Mouse (Mus musculus) midbrain, postnatal 0 days (tissue): ENCODE data around the gene Btbd2. TPM values are rescaled to one million over a fixed set of nuclear protein-coding genes. Genes with fewer than 3 reads are reported as not detected.

Experiments
- ATAC-seq: fragments of 200-750 bp; cut with Nextera tagmentation; 2 replicates; pipeline ENCODE4 v1.8.0; 2017; ENCODE audit warnings: moderate number of reproducible peaks, mild to moderate bottlenecking, moderate TSS enrichment, moderate library complexity; ENCODE audit not compliant: low FRiP score
- DNase-seq: peaks from one replicate; pipeline ENCODE4 v3.0.0-alpha.2; 2015; ENCODE audit warnings: low spot score
- H3K27ac ChIP-seq: fragments of 300-500 bp; sonication (generic); 2 replicates; pipeline ENCODE4 v1.5.1; 2014; ENCODE audit warnings: low read depth, mild to moderate bottlenecking, low read length, mixed read lengths
- H3K27me3 ChIP-seq: fragments of 300-500 bp; sonication (generic); 2 replicates; pipeline ENCODE4 v1.6.1; 2014; ENCODE audit warnings: low read length, control low read depth, mixed read lengths; ENCODE audit not compliant: insufficient read depth
- H3K36me3 ChIP-seq: fragments of 300-500 bp; sonication (generic); 2 replicates; pipeline ENCODE4 v1.6.1; 2014; ENCODE audit warnings: low read length, control low read depth, mixed read lengths; ENCODE audit not compliant: insufficient read depth
- H3K4me1 ChIP-seq: fragments of 300-500 bp; sonication (generic); 2 replicates; pipeline ENCODE4 v1.6.1; 2014; ENCODE audit warnings: mild to moderate bottlenecking, control low read depth, antibody characterized with exemption, low read length, mixed read lengths; ENCODE audit not compliant: insufficient read depth
- H3K4me2 ChIP-seq: fragments of 300-500 bp; sonication (generic); 2 replicates; pipeline ENCODE4 v1.6.1; 2014; ENCODE audit warnings: low read depth, mild to moderate bottlenecking, low read length, mixed read lengths; ENCODE audit not compliant: poor library complexity, severe bottlenecking
- H3K4me3 ChIP-seq: fragments of 300-500 bp; sonication (generic); 2 replicates; pipeline ENCODE4 v1.5.1; 2014; ENCODE audit warnings: low read depth, mild to moderate bottlenecking, low read length, moderate library complexity
- H3K9ac ChIP-seq: fragments of 300-500 bp; sonication (generic); replicated peaks from 2 replicates; pipeline ENCODE4 v1.6.1; 2014; ENCODE audit warnings: mild to moderate bottlenecking, low read length, moderate library complexity, mixed read lengths; ENCODE audit not compliant: poor library complexity, severe bottlenecking
- H3K9me3 ChIP-seq: fragments of 300-500 bp; sonication (generic); 2 replicates; pipeline ENCODE4 v1.6.1; 2016; ENCODE audit warnings: low read length, control low read depth
- CTCF ChIP-seq: IDR thresholded peaks from 2 replicates; pipeline ENCODE4 v1.5.1; 2016; ENCODE audit warnings: antibody characterized with exemption, mild to moderate bottlenecking
- WGBS: fragments of 180-500 bp; shearing (Covaris S2); extraction: QIAGEN DNeasy Blood & Tissue Kit; methylation state at CpG from one replicate; pipeline ENCODE4 v1.1.7; 2014; 5-methylcytosine and 5-hydroxymethylcytosine counted together
- polyA plus RNA-seq: library from polyadenylated mRNA; unstranded; fragments of >200 nt; fragmentation: Nextera tagmentation; extraction: Ambion mirVana; gene quantifications from 2 replicates; pipeline ENCODE4 v1.2.1, GENCODE M21; 2015
- total RNA-seq: library from RNA; depleted of rRNA; stranded (reverse); fragments of >200 nt; gene quantifications from 2 replicates; pipeline ENCODE4 v1.2.3, GENCODE M21; 2014

Btbd2 gene
- total and polyA plus RNA-seq, 2 experiments from 2014 or later, result 71.6 to 215 TPM

DNA sequence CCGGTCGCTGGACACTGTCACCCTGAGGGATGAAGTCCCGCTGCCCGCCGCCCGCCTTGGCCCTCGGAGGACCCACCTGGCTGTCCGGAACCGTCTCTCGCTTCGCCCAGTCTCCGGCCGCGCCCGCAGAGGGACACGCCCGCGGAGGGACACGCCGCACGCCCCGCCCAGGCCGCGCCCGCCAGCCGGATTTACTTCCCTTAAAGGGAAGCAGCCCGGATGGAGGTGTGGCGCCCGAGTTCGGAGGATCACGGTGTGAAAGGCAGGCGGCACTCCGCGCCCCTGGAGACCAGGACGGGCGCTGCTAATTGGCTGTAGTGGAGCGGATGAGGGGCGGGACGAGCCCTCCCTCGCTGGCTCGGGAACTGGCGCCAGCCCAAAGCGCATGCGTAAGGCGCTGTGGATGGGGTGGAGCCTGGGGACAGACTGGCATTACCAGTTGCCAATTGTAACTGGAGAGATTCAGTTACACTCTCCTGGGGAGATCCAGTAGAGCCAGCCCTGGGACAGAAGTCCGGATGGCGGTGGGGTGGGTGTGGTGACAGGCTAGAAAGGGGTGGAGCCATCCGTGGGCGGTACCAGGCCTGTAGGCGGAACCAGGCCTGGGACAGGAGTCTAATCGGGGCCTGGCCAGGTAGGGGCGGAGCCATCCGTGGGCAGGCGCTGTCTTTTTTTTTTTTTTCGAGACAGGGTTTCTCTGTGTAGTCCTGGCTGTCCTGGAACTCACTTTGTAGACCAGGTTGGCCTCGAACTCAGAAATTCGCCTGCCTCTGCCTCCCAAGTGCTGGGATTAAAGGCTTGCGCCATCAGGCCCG lies 45.1 kb upstream of the Btbd2 start, which contains the start of the genes Mob3a and Izumo4:
TSS of gene Mob3a (minus strand) at position 257 of the 815 bp plus-strand sequence.
TSS of gene Izumo4 (plus strand) at position 464 of the 815 bp plus-strand sequence.
- ATAC-seq (peak; percentile 95), DNase-seq (peak; percentile 100)
- peak; percentile 43 for TF ChIP-seq CTCF
- WGBS, result under 1% methylated on average over 56 of the region's 59 CpGs
- Histone ChIP-seq H3K4me3 (peak within 1 kb of the TSS; percentile 50), H3K27ac (peak within 1 kb of the TSS; percentile 84), H3K36me3 (peaks cover 12% of the 10 kb centered on the region), H3K4me1 (peaks cover 14% of the 10 kb centered on the region), H3K9ac (peak within 1 kb of the TSS; percentile 62), H3K4me2 (peak within 1 kb of the TSS; percentile 55), H3K27me3 (no peaks in the 10 kb centered on the region), H3K9me3 (no peaks in the 10 kb centered on the region)

- peaks cover 14% of the 10 kb centered on the region for H3K4me1 ChIP-seq
- ATAC-seq, result no peak
Measured at GRCm38 (mm10) chr10:80700732-80701131, 43.9 kb upstream of the Btbd2 start.

GRCm38 (mm10) chr10:80700038-80700504 lies 43.2 kb upstream of the Btbd2 start:
- Histone ChIP-seq H3K4me3 (no peak overlapping the region), H3K27me3 (no peaks in the 10 kb centered on the region), H3K4me1 (peaks cover 14% of the 10 kb centered on the region), H3K4me2 (0 out of 2 replicates have a peak overlapping the region, but pooled peaks have one; percentile 55), H3K27ac (no peak overlapping the region), H3K36me3 (peaks cover 5% of the 10 kb centered on the region; the same call in 1 of the 2 replicates), H3K9ac (0 out of 2 replicates have a peak overlapping the region, but pooled peaks have one; percentile 33), H3K9me3 (no peaks in the 10 kb centered on the region)
- TF ChIP-seq CTCF, result no peak
- DNase-seq (no peak), ATAC-seq (no peak)
- WGBS, result 92% methylated on average over 7 of the region's 7 CpGs

More at GRCm38 (mm10) chr10:80700732-80701131, 43.9 kb upstream of the Btbd2 start:
- no peak overlapping the region for H3K9ac ChIP-seq
- peak overlapping the region; percentile 55 for H3K4me2 ChIP-seq
- H3K36me3 ChIP-seq, result peaks cover 5% of the 10 kb centered on the region; the same call in 1 of the 2 replicates
- H3K9me3 ChIP-seq, result no peaks in the 10 kb centered on the region
- no peak overlapping the region for H3K27ac ChIP-seq
- TF ChIP-seq CTCF, result 0 out of 2 replicates have a peak, but pooled peaks have one; percentile 0
- WGBS, result 46% methylated on average over 4 of the region's 4 CpGs
- peak overlapping the region; percentile 50 for H3K4me3 ChIP-seq
- no peak for DNase-seq
- H3K27me3 ChIP-seq, result no peaks in the 10 kb centered on the region

DNA sequence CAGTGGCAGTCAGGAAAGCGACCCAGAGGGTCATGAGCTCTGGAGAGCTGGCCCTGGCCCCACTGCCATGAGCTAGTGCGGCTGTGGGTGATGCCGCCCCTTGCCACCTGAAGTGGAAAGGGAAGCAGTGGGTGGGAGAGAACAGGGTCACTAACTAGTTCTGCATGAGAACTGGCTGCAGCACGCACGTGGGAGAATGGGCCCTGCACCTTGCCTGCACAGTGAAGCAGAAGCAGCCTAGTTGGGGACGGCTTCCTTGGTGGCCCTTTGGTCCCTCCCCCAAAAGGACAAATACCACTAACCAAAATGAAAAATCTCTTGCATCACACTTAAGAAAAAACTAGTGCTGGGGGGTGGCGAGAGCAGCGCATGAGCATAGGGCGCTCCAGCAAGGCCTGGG lies 41.7 kb upstream of the Btbd2 start:
- WGBS, result 92% methylated on average over 9 of the region's 9 CpGs
- H3K27ac ChIP-seq, result no peak overlapping the region
- H3K9me3 ChIP-seq, result no peaks in the 10 kb centered on the region
- H3K4me2 ChIP-seq, result no peak overlapping the region
- TF ChIP-seq CTCF, result no peak
- H3K36me3 ChIP-seq, result peaks cover 5% of the 10 kb centered on the region
- no peak overlapping the region for H3K4me3 ChIP-seq
- ATAC-seq, result no peak
- H3K4me1 ChIP-seq, result peaks cover 10% of the 10 kb centered on the region
- no peaks in the 10 kb centered on the region for H3K27me3 ChIP-seq
- no peak for DNase-seq
- H3K9ac ChIP-seq, result no peak overlapping the region

GRCm38 (mm10) chr10:80697812-80698211 lies 40.9 kb upstream of the Btbd2 start:
- Histone ChIP-seq H3K36me3 (peaks cover 5% of the 10 kb centered on the region), H3K4me2 (no peak overlapping the region), H3K27ac (no peak overlapping the region), H3K4me3 (no peak overlapping the region), H3K27me3 (no peaks in the 10 kb centered on the region), H3K4me1 (peaks cover 5% of the 10 kb centered on the region; the same call in 1 of the 2 replicates), H3K9ac (peak overlapping the region; percentile 13; the same call in 1 of the 2 replicates), H3K9me3 (no peaks in the 10 kb centered on the region)
- TF ChIP-seq CTCF, result no peak
- DNase-seq (no peak), ATAC-seq (no peak)
- WGBS, result 59% methylated on average over 9 of the region's 9 CpGs

GRCm38 (mm10) chr10:80697393-80697787 lies 40.5 kb upstream of the Btbd2 start:
- H3K9me3 ChIP-seq, result no peaks in the 10 kb centered on the region
- no peak overlapping the region for H3K4me2 ChIP-seq
- no peaks in the 10 kb centered on the region for H3K27me3 ChIP-seq
- no peak for TF ChIP-seq CTCF
- no peak for ATAC-seq
- no peak for DNase-seq
- no peak overlapping the region for H3K4me3 ChIP-seq
- no peak overlapping the region for H3K27ac ChIP-seq
- H3K4me1 ChIP-seq, result peaks cover 5% of the 10 kb centered on the region; the same call in 1 of the 2 replicates
- WGBS, result 88% methylated on average over 8 of the region's 8 CpGs
- no peak overlapping the region for H3K9ac ChIP-seq
- H3K36me3 ChIP-seq, result peaks cover 5% of the 10 kb centered on the region
